Mouse (Mus musculus): ENCODE measurements around the gene Shld2. TPM values are rescaled to one million over a fixed set of nuclear protein-coding genes. Genes with fewer than 3 reads are reported as not detected.

Gene Shld2
- polyA plus RNA-seq, 1 experiment, result 2.7 TPM

- Histone ChIP-seq H3K79me2 (ENCODE audit: control insufficient read depth, insufficient read depth) (no peaks in the 10 kb centered on the region), H3K4me3 (ENCODE audit: insufficient read depth, poor library complexity, severe bottlenecking) (no peak overlapping the region), H3K36me3 (ENCODE audit: control insufficient read depth, insufficient read depth) (no peaks in the 10 kb centered on the region), H3K79me3 (ENCODE audit: low read depth) (no peaks in the 10 kb centered on the region), H3K27me3 (ENCODE audit: control insufficient read depth, insufficient read depth, insufficient read length) (peaks cover 3% of the 10 kb centered on the region), H3ac (ENCODE audit: control insufficient read depth, insufficient read length, low read depth) (no peak overlapping the region)
- TF ChIP-seq MYOG (IDR thresholded peaks at IDR 0.05; ENCODE audit: control insufficient read depth, extremely low read depth, insufficient read length) (no peak), USF1 (IDR thresholded peaks at IDR 0.05; ENCODE audit: low read depth) (no peak)
These were observed 121.7 kb downstream of the Shld2 start for GRCm38 (mm10) chr14:34188629-34189028.

Other genes starting within 250 kb of the Shld2 start
- 33.1 TPM for gene Anxa8, start 224.5 kb downstream of the Shld2 start, polyA plus RNA-seq (2012; fragmentation: generic; extraction: Trizol)
- gene A630023A22Rik, start 207.7 kb downstream of the Shld2 start, polyA plus RNA-seq (2012; fragmentation: generic; extraction: Trizol), result 0.59 TPM
- gene Npy4r, start 158.0 kb downstream of the Shld2 start, polyA plus RNA-seq (2012; fragmentation: generic; extraction: Trizol), result 0.36 TPM
- gene Gprin2, start 108.8 kb downstream of the Shld2 start, polyA plus RNA-seq (2012; fragmentation: generic; extraction: Trizol), result under 0.01 TPM
- 0.01 TPM for gene Syt15, start 90.9 kb downstream of the Shld2 start, polyA plus RNA-seq (2012; fragmentation: generic; extraction: Trizol)
- gene Glud1, start 234 bp upstream of the Shld2 start, polyA plus RNA-seq (2012; fragmentation: generic; extraction: Trizol), result 136 TPM
- gene Fam25c, start 44.9 kb upstream of the Shld2 start, polyA plus RNA-seq (2012; fragmentation: generic; extraction: Trizol), result not detected
- 1.4 TPM for gene Sncg, start 64.3 kb upstream of the Shld2 start, polyA plus RNA-seq (2012; fragmentation: generic; extraction: Trizol)
- 0.04 TPM for gene Mmrn2, start 65.0 kb upstream of the Shld2 start, polyA plus RNA-seq (2012; fragmentation: generic; extraction: Trizol)
- 8.9 TPM for gene Bmpr1a, start 192.8 kb upstream of the Shld2 start, polyA plus RNA-seq (2012; fragmentation: generic; extraction: Trizol)
- gene 9230112D13Rik, start 212.3 kb upstream of the Shld2 start, polyA plus RNA-seq (2012; fragmentation: generic; extraction: Trizol), result not detected